Mouse (Mus musculus): ENCODE measurements around the gene Cst3. TPM values are rescaled to one million over a fixed set of nuclear protein-coding genes. Genes with fewer than 3 reads are reported as not detected.
A peak's percentile ranks its signal among the peaks of the same experiment; 100 is the strongest.

Gene Cst3
- total RNA-seq, 1 experiment: 304 TPM

DNA sequence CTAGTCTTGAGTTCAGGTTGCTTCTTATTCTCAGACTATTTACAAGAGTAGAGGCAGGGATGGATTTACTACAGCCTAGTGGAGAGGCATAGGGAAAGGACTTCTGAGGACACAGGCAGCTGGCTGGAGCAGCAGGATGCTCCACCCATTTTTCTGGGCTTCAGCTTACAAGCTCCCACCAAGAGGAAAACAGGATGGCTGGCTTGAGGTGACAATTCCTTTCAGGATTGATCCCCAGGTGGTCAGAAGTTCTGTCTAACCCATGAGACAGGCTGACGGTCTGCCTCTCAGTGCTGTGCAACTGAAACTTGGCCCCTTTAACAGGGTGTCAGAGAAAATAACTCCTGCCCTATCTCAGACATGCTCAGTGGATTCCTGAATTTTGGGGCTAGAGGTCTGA lies 3.7 kb upstream of the Cst3 start:
- no peak overlapping the region for H3K27ac ChIP-seq (ENCODE audit: insufficient read depth, low read depth, low read length, poor library complexity, severe bottlenecking)
- H3K9ac ChIP-seq (ENCODE audit: insufficient read depth, low read depth, low read length, poor library complexity, severe bottlenecking): no peak overlapping the region
- TF ChIP-seq ZC3H11A (IDR thresholded peaks at IDR 0.05; ENCODE audit: borderline replicate concordance, low read depth, low read length) (no peak), ZNF384 (IDR thresholded peaks at IDR 0.05; ENCODE audit: low read depth, low read length) (no peak), MAFK (IDR thresholded peaks at IDR 0.05; ENCODE audit: insufficient read depth, low read depth, low read length) (no peak), CHD2 (IDR thresholded peaks at IDR 0.05; ENCODE audit: low read depth, low read length) (no peak), HCFC1 (IDR thresholded peaks at IDR 0.05; ENCODE audit: borderline replicate concordance, insufficient read depth, low read length) (no peak)
- in situ Hi-C loops (cut with MboI; ENCODE audit: low sequenced_read_pairs in 2 of 2, unreplicated experiment in 2 of 2): no loop called here
- no peaks in the 10 kb centered on the region for H3K36me3 ChIP-seq (ENCODE audit: control insufficient read depth, insufficient read depth, low read length, poor library complexity, severe bottlenecking)
- DNase-seq (ENCODE audit: low read depth, low spot score): no peak
- peaks cover 4 to 14% of the 10 kb centered on the region in 2 experiments; a peak in 3 of 4 replicates for H3K4me1 ChIP-seq (ENCODE audit: control insufficient read depth in 2 of 2, insufficient read depth in 2 of 2, low read length in 2 of 2, poor library complexity in 1 of 2)
- H3K4me3 ChIP-seq (ENCODE audit: insufficient read depth in 1 of 2, low read depth in 1 of 2, low read length in 2 of 2, poor library complexity in 1 of 2, severe bottlenecking in 1 of 2): no peak overlapping the region
- no peaks in the 10 kb centered on the region for H3K9me3 ChIP-seq (ENCODE audit: control insufficient read depth, insufficient read depth, low read depth, low read length)

DNA sequence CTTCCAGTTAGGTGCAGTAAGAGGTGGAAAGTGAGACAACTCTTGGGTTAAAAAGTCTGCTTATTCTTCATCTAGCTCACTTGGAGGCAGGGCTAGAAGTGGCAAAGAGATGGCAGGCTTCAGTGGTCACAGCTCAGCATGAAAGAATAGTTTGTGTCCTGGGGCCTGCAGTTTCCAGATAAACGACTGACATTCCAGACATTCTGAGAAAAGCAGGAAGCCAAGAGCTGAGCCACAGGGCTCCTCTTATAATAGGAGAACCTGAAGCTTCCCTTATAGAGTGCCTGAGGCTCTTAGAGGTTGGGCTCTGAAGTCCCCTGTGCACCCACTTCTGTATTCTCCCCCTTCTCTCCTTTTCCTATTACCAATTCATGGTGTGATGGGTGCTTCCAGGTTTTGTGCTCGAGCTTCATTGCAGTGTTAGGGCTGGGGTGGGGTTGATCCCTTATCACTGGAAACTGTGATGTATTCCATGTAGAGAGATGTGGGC lies 3.2 kb upstream of the Cst3 start:
- in situ Hi-C loops (cut with MboI; ENCODE audit: low sequenced_read_pairs in 2 of 2, unreplicated experiment in 2 of 2): no loop called here
- DNase-seq (ENCODE audit: low read depth, low spot score): no peak
- Histone ChIP-seq H3K36me3 (ENCODE audit: control insufficient read depth, insufficient read depth, low read length, poor library complexity, severe bottlenecking) (no peaks in the 10 kb centered on the region), H3K9me3 (ENCODE audit: control insufficient read depth, insufficient read depth, low read depth, low read length) (no peaks in the 10 kb centered on the region), H3K9ac (ENCODE audit: insufficient read depth, low read depth, low read length, poor library complexity, severe bottlenecking) (no peak overlapping the region), H3K27ac (ENCODE audit: insufficient read depth, low read depth, low read length, poor library complexity, severe bottlenecking) (no peak overlapping the region; the same call in 1 of the 2 replicates), H3K4me3 (ENCODE audit: insufficient read depth in 1 of 2, low read depth in 1 of 2, low read length in 2 of 2, poor library complexity in 1 of 2, severe bottlenecking in 1 of 2) (no peak overlapping the region), H3K4me1 (ENCODE audit: control insufficient read depth in 2 of 2, insufficient read depth in 2 of 2, low read length in 2 of 2, poor library complexity in 1 of 2) (peaks cover 4 to 19% of the 10 kb centered on the region in 2 experiments; a peak in 3 of 4 replicates)
- TF ChIP-seq ZNF384 (IDR thresholded peaks at IDR 0.05; ENCODE audit: low read depth, low read length) (no peak), HCFC1 (IDR thresholded peaks at IDR 0.05; ENCODE audit: borderline replicate concordance, insufficient read depth, low read length) (no peak), ZC3H11A (IDR thresholded peaks at IDR 0.05; ENCODE audit: borderline replicate concordance, low read depth, low read length) (no peak), CHD2 (IDR thresholded peaks at IDR 0.05; ENCODE audit: low read depth, low read length) (no peak), MAFK (IDR thresholded peaks at IDR 0.05; ENCODE audit: insufficient read depth, low read depth, low read length) (no peak)

DNA sequence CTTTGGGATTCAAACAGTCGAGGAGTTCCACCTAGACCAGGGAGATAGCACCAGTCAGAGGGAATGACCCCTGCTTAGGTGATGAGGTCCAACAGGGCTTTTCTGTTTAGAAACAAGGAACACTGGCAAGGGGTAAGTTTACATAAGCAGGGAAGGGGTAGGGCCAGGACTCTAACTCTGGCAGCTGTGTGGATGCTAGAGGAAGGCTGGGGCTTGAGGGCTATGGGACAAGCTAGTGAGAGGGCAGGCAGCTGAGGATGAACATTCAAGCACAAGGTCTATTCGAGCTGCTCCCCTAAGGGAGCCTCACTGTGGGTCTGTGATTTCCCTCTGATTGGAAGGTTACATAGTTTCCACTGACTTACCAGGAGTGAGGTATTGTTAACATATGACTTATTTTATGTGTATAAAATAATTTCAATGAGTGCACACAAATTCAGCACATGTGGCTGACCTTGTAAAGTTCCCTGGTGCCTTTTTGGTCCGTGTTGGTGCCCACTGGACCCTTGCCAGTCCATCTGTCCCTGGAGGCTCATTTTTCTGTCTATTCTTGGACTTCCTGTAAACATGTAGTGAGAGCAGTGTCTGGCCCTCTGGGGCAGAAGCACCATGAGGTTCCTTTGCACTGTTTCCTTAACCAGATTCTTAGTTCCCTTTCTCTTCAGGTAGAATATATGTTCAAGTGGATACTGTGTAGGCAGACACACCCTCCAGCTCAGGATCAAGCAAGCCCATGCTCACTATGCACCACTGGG lies 1.7 kb upstream of the Cst3 start:
- TF ChIP-seq ZNF384 (IDR thresholded peaks at IDR 0.05; ENCODE audit: low read depth, low read length) (no peak), MAFK (IDR thresholded peaks at IDR 0.05; ENCODE audit: insufficient read depth, low read depth, low read length) (no peak), ZC3H11A (IDR thresholded peaks at IDR 0.05; ENCODE audit: borderline replicate concordance, low read depth, low read length) (no peak), HCFC1 (IDR thresholded peaks at IDR 0.05; ENCODE audit: borderline replicate concordance, insufficient read depth, low read length) (no peak), CHD2 (IDR thresholded peaks at IDR 0.05; ENCODE audit: low read depth, low read length) (no peak)
- in situ Hi-C loops (cut with MboI; ENCODE audit: low sequenced_read_pairs in 2 of 2, unreplicated experiment in 2 of 2): no loop called here
- H3K9me3 ChIP-seq (ENCODE audit: control insufficient read depth, insufficient read depth, low read depth, low read length): no peaks in the 10 kb centered on the region
- no peak overlapping the region for H3K27ac ChIP-seq (ENCODE audit: insufficient read depth, low read depth, low read length, poor library complexity, severe bottlenecking)
- peaks cover 6 to 19% of the 10 kb centered on the region in 2 experiments; a peak in 3 of 4 replicates for H3K4me1 ChIP-seq (ENCODE audit: control insufficient read depth in 2 of 2, insufficient read depth in 2 of 2, low read length in 2 of 2, poor library complexity in 1 of 2)
- no peak for DNase-seq (ENCODE audit: low read depth, low spot score)
- H3K36me3 ChIP-seq (ENCODE audit: control insufficient read depth, insufficient read depth, low read length, poor library complexity, severe bottlenecking): peaks cover 3% of the 10 kb centered on the region
- H3K9ac ChIP-seq (ENCODE audit: insufficient read depth, low read depth, low read length, poor library complexity, severe bottlenecking): no peak overlapping the region
- no peak overlapping the region for H3K4me3 ChIP-seq (ENCODE audit: insufficient read depth in 1 of 2, low read depth in 1 of 2, low read length in 2 of 2, poor library complexity in 1 of 2, severe bottlenecking in 1 of 2)

DNA sequence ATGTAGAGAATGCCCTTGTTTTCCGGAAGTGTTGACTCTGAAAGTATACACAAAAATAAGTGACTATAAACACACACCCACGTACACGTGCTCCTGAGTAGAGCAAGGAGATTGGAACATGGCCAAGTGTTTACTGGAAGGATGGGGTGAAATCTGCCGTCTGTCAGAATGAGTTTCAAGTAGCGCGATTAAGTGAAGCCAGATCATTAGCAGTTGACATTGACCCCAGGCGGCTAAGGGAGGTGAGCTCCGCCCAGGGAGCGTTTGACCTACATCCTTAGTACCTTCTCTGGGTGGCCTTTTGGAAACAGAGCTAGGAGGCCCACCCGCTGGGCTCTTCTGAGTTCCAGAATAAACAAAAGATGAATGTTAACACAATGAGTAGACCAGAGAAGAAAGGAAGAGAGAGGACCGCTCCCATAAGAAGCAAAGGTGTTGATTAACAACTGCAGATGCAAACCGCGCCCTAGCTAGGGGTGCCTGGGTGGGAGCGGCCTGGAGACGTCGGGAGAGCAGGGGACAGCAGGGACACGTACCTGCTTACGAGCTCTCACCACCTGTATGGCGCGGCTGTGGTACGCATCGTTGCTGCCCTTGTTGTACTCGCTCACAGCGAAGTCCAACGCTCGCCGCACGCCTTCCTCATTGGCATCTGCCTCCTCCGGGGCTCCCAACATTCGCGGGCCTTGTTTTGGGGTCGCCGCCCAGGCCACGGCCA lies 716 bp downstream of the Cst3 start:
- peak overlapping the region; percentile 88 for H3K27ac ChIP-seq (ENCODE audit: insufficient read depth, low read depth, low read length, poor library complexity, severe bottlenecking)
- peak overlapping the region; percentile 72 to 91 for H3K4me3 ChIP-seq (ENCODE audit: insufficient read depth in 1 of 2, low read depth in 1 of 2, low read length in 2 of 2, poor library complexity in 1 of 2, severe bottlenecking in 1 of 2)
- peak; percentile 93 for DNase-seq (ENCODE audit: low read depth, low spot score)
- H3K4me1 ChIP-seq (ENCODE audit: control insufficient read depth in 2 of 2, insufficient read depth in 2 of 2, low read length in 2 of 2, poor library complexity in 1 of 2): peaks cover 6 to 19% of the 10 kb centered on the region in 2 experiments; a peak in 3 of 4 replicates
- peak overlapping the region; percentile 76 for H3K9ac ChIP-seq (ENCODE audit: insufficient read depth, low read depth, low read length, poor library complexity, severe bottlenecking)
- TF ChIP-seq MAFK (IDR thresholded peaks at IDR 0.05; ENCODE audit: insufficient read depth, low read depth, low read length): no peak
- TF ChIP-seq ZNF384 (IDR thresholded peaks at IDR 0.05; ENCODE audit: low read depth, low read length): no peak
- no peak for TF ChIP-seq ZC3H11A (IDR thresholded peaks at IDR 0.05; ENCODE audit: borderline replicate concordance, low read depth, low read length)
- no peak for TF ChIP-seq CHD2 (IDR thresholded peaks at IDR 0.05; ENCODE audit: low read depth, low read length)
- TF ChIP-seq HCFC1 (IDR thresholded peaks at IDR 0.05; ENCODE audit: borderline replicate concordance, insufficient read depth, low read length): no peak
- in situ Hi-C loops (cut with MboI; ENCODE audit: low sequenced_read_pairs in 2 of 2, unreplicated experiment in 2 of 2): no loop called here
- H3K9me3 ChIP-seq (ENCODE audit: control insufficient read depth, insufficient read depth, low read depth, low read length): no peaks in the 10 kb centered on the region
- peaks cover 10% of the 10 kb centered on the region for H3K36me3 ChIP-seq (ENCODE audit: control insufficient read depth, insufficient read depth, low read length, poor library complexity, severe bottlenecking)

All from ES-E14 (cell line).